Mouse (Mus musculus): ENCODE data around the gene Cep68.

The Cep68 gene

GRCm38 (mm10) chr11:20202299-20203011 lies 46.8 kb downstream of the Cep68 start:
- DNase-seq = no peak

- DNase-seq = peak in 1 of 2 experiments; percentile 64
Observed at GRCm38 (mm10) chr11:20201661-20202101, 47.5 kb downstream of the Cep68 start.

- DNase-seq = peak; percentile 100
Observed at GRCm38 (mm10) chr11:20200713-20201575, 48.3 kb downstream of the Cep68 start, which contains the start of gene Rab1a. TSS of gene Rab1a (plus strand) at chr11:20201432.

GRCm38 (mm10) chr11:20193100-20193736 lies 56.0 kb downstream of the Cep68 start:
- DNase-seq = no peak

- no peak for DNase-seq
Observed at GRCm38 (mm10) chr11:20187271-20187670, 62.0 kb downstream of the Cep68 start.

Measured in cerebellum, postnatal 25 days (tissue).